Comparison of ENCODE assay signal across 15 mouse cellular contexts in genomic region chr7:112482572-112482971, GRCm38 (mm10). TPM values are rescaled to one million over a fixed set of nuclear protein-coding genes. Genes with fewer than 3 reads are reported as not detected.
A peak's percentile ranks its signal among the peaks of the same experiment; 100 is the strongest.
DNase-seq lines count a peak whose midpoint lies in the region; ATAC-seq lines count a peak whose summit lies in the region.
"Had no signal": no experiment of that assay in that cellular context is flagged by ENCODE, and none has a peak within 500 bp of the region (broad histone marks: within the 10 kb centered on the region; RNA-seq: fewer than 3 reads in every experiment).

No protein-coding gene starts in this region.

- no peaks in the 10 kb centered on the region for H3K9me3 ChIP-seq in heart, embryonic 10.5 days
- no peaks in the 10 kb centered on the region for H3K9me3 ChIP-seq in embryonic facial prominence, embryonic 13.5 days

- H3K27ac ChIP-seq in heart, embryonic 10.5 days = peak overlapping the region; percentile 69; the same call in 1 of the 2 replicates
- peak overlapping the region; percentile 72 for H3K27ac ChIP-seq in embryonic facial prominence, embryonic 13.5 days
- H3K27ac ChIP-seq: heart, adult 2 months had no signal

- no peak overlapping the region for H3K9ac ChIP-seq in embryonic facial prominence, embryonic 13.5 days

- peaks cover 48% of the 10 kb centered on the region for H3K4me1 ChIP-seq in heart, embryonic 10.5 days
- H3K4me1 ChIP-seq in embryonic facial prominence, embryonic 13.5 days = peaks cover 43% of the 10 kb centered on the region

- H3K27me3 ChIP-seq in heart, embryonic 10.5 days (ENCODE audit: insufficient read depth, poor library complexity, severe bottlenecking) = no peaks in the 10 kb centered on the region
- H3K27me3 ChIP-seq in embryonic facial prominence, embryonic 13.5 days = no peaks in the 10 kb centered on the region

- H3K36me3 ChIP-seq in heart, embryonic 10.5 days = peaks cover 5% of the 10 kb centered on the region; the same call in 1 of the 2 replicates
- no peaks in the 10 kb centered on the region for H3K36me3 ChIP-seq in embryonic facial prominence, embryonic 13.5 days

- ATAC-seq in embryonic facial prominence, embryonic 13.5 days (ENCODE audit: insufficient number of reproducible peaks, insufficient read depth, low FRiP score, low TSS enrichment, low read depth) = no peak
- ATAC-seq in megakaryocyte, adult 5-6 weeks (ENCODE audit: poor library complexity, severe bottlenecking) = no peak
- ATAC-seq in erythroid progenitor cell, adult 5-6 weeks (replicated peaks; ENCODE audit: low FRiP score, poor library complexity, severe bottlenecking) = no peak
- ATAC-seq: intestine, embryonic 16.5 days had no signal

- H3K4me2 ChIP-seq in embryonic facial prominence, embryonic 13.5 days = no peak overlapping the region

- no peak overlapping the region for H3K4me3 ChIP-seq in heart, embryonic 10.5 days
- no peak overlapping the region for H3K4me3 ChIP-seq in embryonic facial prominence, embryonic 13.5 days
- H3K4me3 ChIP-seq: heart, adult 2 months had no signal

- DNase-seq in heart, embryonic 10.5 days (ENCODE audit: low spot score) = no peak
- no peak for DNase-seq in heart, adult 9 months (ENCODE audit: low spot score in 2 of 2)
- DNase-seq in brain, adult 2 months (ENCODE audit: low read depth, low spot score) = peak; percentile 70
- peak; percentile 74 for DNase-seq in cerebellum, adult 9-10 months
- DNase-seq: adrenal gland, adult 2 months; heart, adult 2 months; heart, postnatal 4 days; kidney, postnatal 10 days; layer of hippocampus, adult 9-11 months; lung, adult 2 months; right cerebral cortex, postnatal 14 days had no signal

- WGBS in heart, embryonic 10.5 days = 83% methylated on average over 7 of the region's 7 CpGs
- WGBS in embryonic facial prominence, embryonic 13.5 days = 90% methylated on average over 7 of the region's 7 CpGs

RNA-seq across cellular contexts. Expression of gene Parva, which starts 55.3 kb away (rescaled TPM):
- polyA plus RNA-seq in heart, embryonic 10.5 days (2016; fragmentation: Nextera tagmentation; extraction: Ambion mirVana) = 82.5 and 94.9 TPM in 2 replicates
- polyA plus RNA-seq in embryonic facial prominence, embryonic 13.5 days (2015; fragmentation: Nextera tagmentation; extraction: Ambion mirVana) = 89.1 and 104 TPM in 2 replicates
- not detected in 2 replicates for total RNA-seq in megakaryocyte, adult 5-6 weeks (2015)
- not detected in 2 replicates for total RNA-seq in megakaryocyte, adult 5-6 weeks (2017)
- 0.84 TPM in 1 of 2 replicates, not detected in the other for total RNA-seq in erythroid progenitor cell, adult 5-6 weeks (2015; ENCODE audit: low replicate concordance)
- total RNA-seq in erythroid progenitor cell, adult 5-6 weeks (2017; ENCODE audit: low replicate concordance) = not detected in 2 replicates

Comparison
In these comparisons a context has a peak if more than half of its experiments do, and no peak if none do; other contexts are left out.
1. DNase-seq: peak in brain, adult 2 months (single experiment) and cerebellum, adult 9-10 months (single experiment); none in heart, embryonic 10.5 days (single experiment) and heart, adult 9 months (0 of 2).